Mouse (Mus musculus) neural tube, embryonic 15.5 days (tissue): ENCODE data around the gene Fgf7. TPM values are rescaled to one million over a fixed set of nuclear protein-coding genes. Genes with fewer than 3 reads are reported as not detected.
A peak's percentile ranks its signal among the peaks of the same experiment; 100 is the strongest.

Experiments used
- ATAC-seq: fragments of 200-750 bp; cut with Nextera tagmentation; 2 replicates; pipeline ENCODE4 v1.8.0; 2017; ENCODE audit warnings: mild to moderate bottlenecking, moderate TSS enrichment, moderate library complexity; ENCODE audit not compliant: low FRiP score
- H3K27ac ChIP-seq: fragments of 300-500 bp; sonication (generic); replicated peaks from 2 replicates; pipeline ENCODE4 v1.5.1; 2015; ENCODE audit warnings: mild to moderate bottlenecking, inconsistent platforms
- H3K27me3 ChIP-seq: fragments of 300-500 bp; sonication (generic); replicated peaks from 2 replicates; pipeline ENCODE4 v1.6.1; 2015; ENCODE audit warnings: inconsistent platforms
- H3K36me3 ChIP-seq: fragments of 300-500 bp; sonication (generic); 2 replicates; pipeline ENCODE4 v1.6.1; 2015; ENCODE audit warnings: inconsistent platforms
- H3K4me1 ChIP-seq: fragments of 300-500 bp; sonication (generic); 2 replicates; pipeline ENCODE4 v1.6.1; 2015; ENCODE audit warnings: inconsistent platforms
- H3K4me2 ChIP-seq: fragments of 300-500 bp; sonication (generic); 2 replicates; pipeline ENCODE4 v1.6.1; 2015; ENCODE audit warnings: inconsistent platforms, mild to moderate bottlenecking, moderate library complexity
- H3K4me3 ChIP-seq: fragments of 300-500 bp; sonication (generic); replicated peaks from 2 replicates; pipeline ENCODE4 v1.5.1; 2015; ENCODE audit warnings: mild to moderate bottlenecking, inconsistent platforms
- H3K9ac ChIP-seq: fragments of 300-500 bp; sonication (generic); replicated peaks from 2 replicates; pipeline ENCODE4 v1.6.1; 2015; ENCODE audit warnings: mild to moderate bottlenecking, inconsistent platforms
- H3K9me3 ChIP-seq: fragments of 300-500 bp; sonication (generic); replicated peaks from 2 replicates; pipeline ENCODE4 v1.6.1; 2016; ENCODE audit warnings: inconsistent platforms
- WGBS: fragments of 180-500 bp; shearing (Covaris S2); methylation state at CpG from one replicate; pipeline ENCODE4 v1.1.7; 2015; ENCODE audit warnings: mixed read lengths; 5-methylcytosine and 5-hydroxymethylcytosine counted together
- polyA plus RNA-seq: library from polyadenylated mRNA; unstranded; fragments of >200 nt; fragmentation: Nextera tagmentation; extraction: Ambion mirVana; gene quantifications from 2 replicates; pipeline ENCODE4 v1.2.1, GENCODE M21; 2015

Gene Fgf7
- 0.87 and 1.0 TPM in 2 replicates for polyA plus RNA-seq

DNA sequence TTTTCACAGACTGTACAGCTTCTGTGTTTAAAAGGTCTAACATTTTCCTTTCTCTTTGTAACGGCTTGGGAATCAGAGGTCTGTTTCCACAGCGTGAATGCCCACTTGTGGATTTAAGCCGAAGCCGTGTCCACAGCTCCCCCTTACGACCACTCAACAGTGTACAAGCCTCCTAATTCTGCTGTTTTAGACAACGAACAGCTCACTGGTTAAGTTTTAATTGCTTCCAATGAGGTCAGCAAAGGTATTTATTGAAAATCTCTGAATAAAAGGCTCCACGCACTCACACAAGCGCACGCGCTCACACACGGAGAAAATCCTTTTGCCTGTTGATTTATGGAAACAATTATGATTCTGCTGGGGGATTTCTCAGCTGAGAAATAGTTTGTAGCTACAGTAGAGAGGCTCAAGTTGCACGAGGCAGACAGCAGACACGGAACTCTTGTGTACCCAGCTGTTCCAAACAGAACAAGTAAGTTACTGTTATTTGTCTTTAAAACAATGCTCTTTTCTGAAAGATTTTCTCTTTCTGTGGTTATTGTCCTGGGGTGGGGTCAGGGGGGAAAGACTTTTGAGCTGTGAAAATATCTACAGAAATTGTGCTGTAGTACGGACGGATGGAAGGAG, at the start of gene Fgf7:
Gene Fgf7 (plus strand): TSS at position 280 of the 627 bp plus-strand sequence.
- Histone ChIP-seq H3K4me2 (peak within 1 kb of the TSS; percentile 35), H3K36me3 (no peaks in the 10 kb centered on the region), H3K9ac (no peak within 1 kb of the TSS), H3K4me1 (peaks cover 10% of the 10 kb centered on the region; the same call in 1 of the 2 replicates), H3K4me3 (no peak within 1 kb of the TSS), H3K27ac (no peak within 1 kb of the TSS), H3K9me3 (no peaks in the 10 kb centered on the region), H3K27me3 (no peaks in the 10 kb centered on the region)
- 50% methylated on average over 15 of the region's 15 CpGs for WGBS
- ATAC-seq = peak; percentile 71; the same call in 1 of the 2 replicates

DNA sequence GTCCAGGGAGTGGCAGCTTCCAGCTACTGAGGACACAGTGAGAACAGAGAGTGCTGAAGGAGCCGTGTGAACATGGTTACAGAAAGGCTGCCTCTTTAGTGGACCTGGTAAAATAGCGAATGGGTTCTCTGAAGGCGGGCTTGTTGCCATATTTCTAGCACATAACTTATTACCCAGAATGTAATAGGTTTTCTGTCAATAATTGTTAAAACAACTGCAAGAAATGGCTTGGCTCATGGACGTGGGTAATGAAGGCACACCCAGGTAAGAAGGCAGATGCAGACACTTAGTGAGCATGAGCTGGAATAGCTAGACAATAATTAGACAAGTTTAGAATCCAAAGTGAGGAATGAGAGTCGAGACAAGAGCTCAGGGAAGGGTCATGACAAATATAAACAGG, 32.2 kb upstream of the Fgf7 start:
- Histone ChIP-seq H3K4me1 (no peaks in the 10 kb centered on the region), H3K36me3 (no peaks in the 10 kb centered on the region), H3K4me3 (no peak overlapping the region), H3K4me2 (no peak overlapping the region), H3K9ac (no peak overlapping the region), H3K9me3 (no peaks in the 10 kb centered on the region), H3K27me3 (no peaks in the 10 kb centered on the region), H3K27ac (no peak overlapping the region)
- 82% methylated on average over 5 of the region's 5 CpGs for WGBS
- ATAC-seq = no peak

DNA sequence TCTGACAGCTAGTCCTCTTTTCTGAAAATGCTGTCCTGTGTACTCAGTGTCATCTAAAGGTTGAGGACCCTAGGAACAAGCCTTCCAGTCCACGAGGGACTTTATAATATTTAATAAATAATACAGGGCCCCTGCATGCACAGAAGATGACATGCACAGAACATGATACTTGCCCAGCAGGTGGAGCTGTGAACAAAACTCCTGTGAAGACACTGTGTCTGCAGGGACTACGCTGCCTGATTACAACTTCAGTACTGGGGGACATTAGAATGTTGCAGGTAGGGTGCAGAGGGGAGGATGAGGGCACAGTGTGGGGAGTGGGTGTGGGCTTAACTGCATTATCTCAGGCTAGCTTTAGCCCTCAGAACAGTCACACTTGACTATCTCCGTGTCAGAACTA, 28.4 kb upstream of the Fgf7 start:
- Histone ChIP-seq H3K27ac (no peak overlapping the region), H3K9ac (no peak overlapping the region), H3K27me3 (no peaks in the 10 kb centered on the region), H3K4me1 (0 out of 2 replicates have a peak, but pooled peaks cover 3% of the 10 kb centered on the region), H3K9me3 (no peaks in the 10 kb centered on the region), H3K4me2 (no peak overlapping the region), H3K36me3 (no peaks in the 10 kb centered on the region), H3K4me3 (no peak overlapping the region)
- peak; percentile 57; the same call in 1 of the 2 replicates for ATAC-seq
- WGBS = 53% methylated on average over 3 of the region's 3 CpGs

DNA sequence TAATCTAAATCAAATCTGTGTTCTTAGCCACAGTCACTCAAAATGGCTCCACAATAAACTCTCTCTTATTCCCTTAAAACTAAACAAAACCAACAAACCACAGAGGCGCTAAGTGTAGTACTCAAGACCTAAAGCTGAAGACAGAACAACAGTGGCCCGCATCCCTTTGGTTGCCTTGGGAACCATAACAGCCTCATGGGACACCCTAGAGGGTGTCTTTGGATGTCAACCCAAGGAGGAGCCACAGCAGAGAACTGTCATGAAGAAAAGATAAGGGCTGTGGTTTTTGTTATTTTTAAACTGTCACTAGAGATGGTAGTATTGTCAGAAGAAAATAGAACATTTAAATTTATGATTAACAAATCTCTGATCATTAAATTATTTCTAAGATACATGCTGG, 27.7 kb upstream of the Fgf7 start:
- H3K4me3 ChIP-seq = no peak overlapping the region
- H3K27me3 ChIP-seq = no peaks in the 10 kb centered on the region
- 0 out of 2 replicates have a peak, but pooled peaks cover 3% of the 10 kb centered on the region for H3K4me1 ChIP-seq
- no peaks in the 10 kb centered on the region for H3K36me3 ChIP-seq
- no peaks in the 10 kb centered on the region for H3K9me3 ChIP-seq
- H3K9ac ChIP-seq = no peak overlapping the region
- no peak overlapping the region for H3K4me2 ChIP-seq
- no peak for ATAC-seq
- H3K27ac ChIP-seq = no peak overlapping the region
- 51% methylated on average over 2 of the region's 2 CpGs for WGBS

DNA sequence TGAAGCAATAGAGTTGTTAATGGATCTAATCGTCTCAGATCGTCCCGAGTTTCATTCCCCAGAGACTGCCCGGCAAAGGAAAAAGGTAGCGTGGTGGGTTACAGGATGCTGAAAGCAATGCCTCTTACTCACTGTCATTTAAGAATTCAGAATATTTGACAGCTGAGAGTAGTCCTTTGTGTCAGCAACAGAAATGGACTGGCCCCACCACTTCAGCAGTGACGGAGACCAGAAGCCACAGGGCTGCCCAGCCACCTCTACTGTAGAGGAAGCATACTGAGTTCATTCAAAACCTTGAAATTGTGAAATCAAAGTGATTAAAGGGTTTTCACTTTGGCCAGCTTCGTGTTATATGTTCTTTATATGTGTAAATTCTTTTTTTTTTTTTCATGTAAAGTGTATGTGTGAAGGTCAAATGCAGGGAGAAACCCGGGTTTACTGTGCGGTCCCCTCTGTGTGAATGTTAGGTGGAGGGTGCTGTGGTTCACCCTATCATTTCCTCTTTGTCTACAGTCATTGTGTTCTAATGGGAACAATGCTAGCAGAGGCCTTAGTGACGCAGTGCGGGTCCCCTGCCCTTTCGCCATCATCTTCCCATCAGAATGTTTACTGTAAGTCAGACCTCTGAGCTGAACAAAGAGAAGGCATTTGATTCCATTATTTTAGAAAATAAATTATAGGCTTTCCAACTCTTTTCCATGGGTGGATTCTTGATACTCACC, 19.3 kb upstream of the Fgf7 start:
- no peak for ATAC-seq
- WGBS = 58% methylated on average over 12 of the region's 12 CpGs
- H3K4me1 ChIP-seq = no peaks in the 10 kb centered on the region

DNA sequence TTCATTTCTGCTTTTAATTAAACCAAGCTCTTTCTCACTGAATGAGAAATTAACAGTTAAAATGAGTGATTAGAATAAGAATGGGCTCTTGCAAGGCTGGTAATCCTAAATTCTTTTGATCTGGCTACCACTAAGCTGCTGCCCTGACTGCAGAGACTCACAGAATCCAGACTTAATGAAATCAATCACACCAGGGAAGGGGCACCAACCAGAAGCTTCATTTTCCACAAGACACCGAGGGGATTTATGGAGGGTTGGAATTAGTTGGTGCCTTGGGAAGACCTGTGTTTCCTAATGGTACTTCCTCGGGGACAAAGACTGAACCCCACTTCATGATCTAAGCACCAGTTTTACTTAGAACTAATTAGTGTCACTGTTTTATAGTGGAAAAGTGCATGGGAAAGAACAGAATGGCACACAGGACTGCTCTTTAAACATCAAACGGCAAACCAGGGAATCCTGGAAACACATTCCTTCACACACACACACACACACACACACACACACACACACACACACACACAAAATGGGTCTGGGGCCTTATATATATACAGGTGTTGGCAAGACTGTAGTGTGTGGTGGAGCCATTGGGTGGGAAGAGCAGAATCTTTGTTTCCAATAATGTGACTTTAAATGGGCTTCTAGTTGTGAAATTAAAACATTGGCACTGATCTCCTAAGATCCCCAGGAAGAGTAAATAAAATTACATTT, 18.5 kb upstream of the Fgf7 start:
- H3K9me3 ChIP-seq = no peaks in the 10 kb centered on the region
- no peaks in the 10 kb centered on the region for H3K36me3 ChIP-seq
- no peak overlapping the region for H3K9ac ChIP-seq
- ATAC-seq = no peak
- H3K27me3 ChIP-seq = no peaks in the 10 kb centered on the region
- H3K4me2 ChIP-seq = no peak overlapping the region
- no peak overlapping the region for H3K27ac ChIP-seq
- WGBS = 24% methylated on average over 3 of the region's 3 CpGs
- no peaks in the 10 kb centered on the region for H3K4me1 ChIP-seq
- H3K4me3 ChIP-seq = no peak overlapping the region

More for the DNA sequence above, 19.3 kb upstream of the Fgf7 start:
- Histone ChIP-seq H3K36me3 (no peaks in the 10 kb centered on the region), H3K27ac (no peak overlapping the region), H3K9me3 (no peaks in the 10 kb centered on the region), H3K27me3 (no peaks in the 10 kb centered on the region), H3K4me2 (no peak overlapping the region), H3K9ac (no peak overlapping the region), H3K4me3 (no peak overlapping the region)

DNA sequence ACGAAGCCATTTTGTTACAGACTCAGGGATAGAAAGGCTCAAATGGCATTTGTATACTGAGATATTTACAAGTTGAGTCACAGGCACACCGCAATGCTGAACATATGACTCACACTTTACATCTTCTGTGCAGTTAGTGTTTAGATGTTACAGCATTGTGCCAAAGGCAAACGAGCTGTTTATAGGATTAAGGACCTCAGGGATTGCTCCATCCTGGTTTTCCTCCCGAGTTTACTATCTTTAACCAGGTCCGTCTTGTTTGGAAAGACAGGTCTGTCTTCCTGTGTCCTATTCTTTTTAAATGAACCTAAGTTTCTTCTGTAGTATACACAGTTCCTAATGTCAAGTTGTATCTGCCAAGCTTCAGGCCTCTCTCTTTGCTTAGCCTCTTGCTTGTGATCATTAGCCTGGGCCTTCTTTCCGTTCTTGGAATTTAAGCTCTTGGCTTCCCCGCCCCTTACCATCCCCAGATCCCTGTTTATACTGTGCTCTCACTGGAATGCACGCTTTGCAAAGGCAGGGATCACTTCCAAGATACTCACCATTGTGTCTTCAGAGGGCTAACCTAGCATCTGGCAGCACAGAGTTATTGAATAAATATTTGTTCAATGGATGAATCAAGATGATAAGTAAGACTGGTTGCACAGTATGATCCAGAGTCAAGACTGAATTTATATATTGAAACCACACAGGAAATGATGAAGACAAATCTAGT, 3.1 kb upstream of the Fgf7 start:
- Histone ChIP-seq H3K4me1 (peaks cover 10% of the 10 kb centered on the region; the same call in 1 of the 2 replicates), H3K9me3 (no peaks in the 10 kb centered on the region), H3K4me2 (no peak overlapping the region), H3K27ac (no peak overlapping the region), H3K27me3 (no peaks in the 10 kb centered on the region), H3K9ac (no peak overlapping the region), H3K4me3 (no peak overlapping the region), H3K36me3 (no peaks in the 10 kb centered on the region)
- WGBS = 77% methylated on average over 8 of the region's 8 CpGs
- ATAC-seq = no peak

DNA sequence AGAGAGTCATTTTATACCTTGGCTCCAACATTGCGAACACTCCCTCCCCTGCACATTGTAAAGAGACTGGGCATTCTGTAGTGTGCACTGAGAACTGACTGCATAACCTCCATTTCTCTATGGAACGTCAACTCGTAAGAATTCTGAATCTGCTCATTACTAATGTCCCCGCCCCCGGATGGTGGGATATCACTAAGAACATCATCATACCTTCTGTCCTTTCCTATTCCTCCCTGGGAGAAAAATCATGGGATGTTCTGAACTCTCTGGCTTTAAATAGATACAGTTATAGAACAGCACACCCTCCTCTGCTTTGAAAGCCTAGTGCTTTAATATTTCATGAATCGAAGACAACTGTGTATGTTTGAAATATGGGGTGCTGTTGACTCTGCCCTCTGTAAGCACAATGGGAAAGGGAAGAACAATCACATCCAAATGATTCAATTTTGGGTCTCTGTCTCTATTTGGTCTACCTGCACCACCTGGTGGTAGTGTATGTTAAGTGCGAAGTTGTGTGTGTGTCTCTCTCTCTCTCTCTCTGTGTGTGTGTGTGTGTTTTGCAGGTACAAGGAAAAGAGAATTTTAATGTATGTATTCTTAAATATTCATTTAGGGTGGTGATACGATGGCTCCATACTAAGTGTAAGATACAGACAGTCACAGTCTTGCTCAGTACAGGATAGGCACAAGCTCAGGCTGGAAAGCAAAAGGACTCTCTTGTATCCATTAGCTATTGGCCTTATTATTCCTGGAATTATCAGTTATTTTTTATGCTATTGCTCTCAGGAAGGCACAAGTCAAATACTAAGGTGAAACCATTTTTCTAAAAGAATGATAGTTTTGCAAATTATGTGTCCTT, 1.1 kb upstream of the Fgf7 start:
- 80% methylated on average over 8 of the region's 8 CpGs for WGBS
- H3K9ac ChIP-seq = no peak overlapping the region
- H3K9me3 ChIP-seq = no peaks in the 10 kb centered on the region
- no peak overlapping the region for H3K4me3 ChIP-seq
- peak; percentile 50; the same call in 1 of the 2 replicates for ATAC-seq
- H3K36me3 ChIP-seq = no peaks in the 10 kb centered on the region
- no peak overlapping the region for H3K27ac ChIP-seq
- no peaks in the 10 kb centered on the region for H3K27me3 ChIP-seq
- H3K4me2 ChIP-seq = no peak overlapping the region
- H3K4me1 ChIP-seq = peaks cover 10% of the 10 kb centered on the region; the same call in 1 of the 2 replicates

DNA sequence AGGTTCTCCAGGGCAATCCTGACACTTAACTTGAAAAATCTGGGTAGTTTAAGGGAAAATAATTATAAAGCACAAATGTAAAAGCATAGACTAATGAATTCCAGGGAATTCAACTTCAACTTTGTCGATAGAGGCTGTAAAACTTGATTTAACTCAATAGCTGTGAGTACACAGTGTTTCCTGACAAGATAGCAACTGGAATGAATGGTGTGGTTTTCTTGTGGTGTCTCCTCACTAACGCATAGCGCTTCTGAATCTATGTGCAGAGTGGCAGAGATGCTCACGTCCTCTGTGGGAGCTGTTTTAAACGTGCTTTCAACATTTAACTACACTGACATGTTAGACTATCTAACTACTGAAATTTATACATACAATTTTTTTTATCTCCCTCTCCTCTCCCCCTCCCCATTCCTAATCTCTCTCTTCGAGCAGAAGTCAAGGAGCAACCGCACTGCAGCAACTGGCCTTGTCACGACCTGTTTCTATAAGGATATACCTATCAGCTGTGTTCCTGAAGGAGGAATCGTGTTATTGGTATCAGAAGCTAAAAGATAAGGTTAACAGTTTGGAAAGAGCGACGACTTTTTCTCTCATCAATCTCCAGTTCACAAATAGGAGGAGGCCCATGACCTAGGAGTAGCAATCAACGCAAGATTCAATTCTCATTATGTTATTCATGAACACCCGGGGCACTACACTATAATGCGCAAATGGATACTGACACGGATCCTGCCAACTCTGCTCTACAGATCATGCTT, 734 bp downstream of the Fgf7 start:
- Histone ChIP-seq H3K4me2 (peak overlapping the region; percentile 35; the same call in 1 of the 2 replicates), H3K4me3 (no peak overlapping the region), H3K9me3 (no peaks in the 10 kb centered on the region), H3K27ac (no peak overlapping the region), H3K36me3 (no peaks in the 10 kb centered on the region), H3K27me3 (no peaks in the 10 kb centered on the region), H3K4me1 (peaks cover 10% of the 10 kb centered on the region; the same call in 1 of the 2 replicates), H3K9ac (no peak overlapping the region)
- ATAC-seq = no peak
- WGBS = 79% methylated on average over 15 of the region's 15 CpGs

DNA sequence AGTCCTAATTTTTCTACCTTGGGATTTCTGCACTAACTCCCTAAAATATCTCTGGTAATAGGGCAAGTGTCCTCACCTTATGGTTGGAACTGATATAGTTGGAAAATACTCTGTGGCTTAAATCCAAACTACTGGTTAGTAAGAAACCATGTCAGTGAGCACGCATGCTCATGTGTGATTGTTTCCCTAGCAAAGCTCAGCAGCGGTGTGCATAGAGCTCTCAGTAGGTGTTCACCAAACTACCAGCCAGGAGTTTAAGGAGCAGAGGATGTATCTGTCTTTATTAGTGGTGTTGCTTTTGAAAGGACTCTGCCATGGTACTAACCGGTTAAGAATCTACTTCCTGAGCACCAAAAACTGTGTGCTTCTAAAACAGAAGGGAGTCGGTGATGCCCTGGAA, 1.7 kb downstream of the Fgf7 start:
- no peaks in the 10 kb centered on the region for H3K27me3 ChIP-seq

More for the DNA sequence above, 1.7 kb downstream of the Fgf7 start:
- no peaks in the 10 kb centered on the region for H3K36me3 ChIP-seq
- H3K27ac ChIP-seq = no peak overlapping the region
- H3K4me2 ChIP-seq = no peak overlapping the region
- H3K9ac ChIP-seq = no peak overlapping the region
- H3K4me3 ChIP-seq = no peak overlapping the region
- 87% methylated on average over 4 of the region's 4 CpGs for WGBS
- H3K9me3 ChIP-seq = no peaks in the 10 kb centered on the region
- no peak for ATAC-seq
- peaks cover 10% of the 10 kb centered on the region; the same call in 1 of the 2 replicates for H3K4me1 ChIP-seq
